Mouse (Mus musculus): ENCODE data around the gene Cir1. TPM values are rescaled to one million over a fixed set of nuclear protein-coding genes. Genes with fewer than 3 reads are reported as not detected.

Gene Cir1
- total and polyA plus RNA-seq, 3 experiments: 3.8 to 14.3 (median 5.2) TPM

DNA sequence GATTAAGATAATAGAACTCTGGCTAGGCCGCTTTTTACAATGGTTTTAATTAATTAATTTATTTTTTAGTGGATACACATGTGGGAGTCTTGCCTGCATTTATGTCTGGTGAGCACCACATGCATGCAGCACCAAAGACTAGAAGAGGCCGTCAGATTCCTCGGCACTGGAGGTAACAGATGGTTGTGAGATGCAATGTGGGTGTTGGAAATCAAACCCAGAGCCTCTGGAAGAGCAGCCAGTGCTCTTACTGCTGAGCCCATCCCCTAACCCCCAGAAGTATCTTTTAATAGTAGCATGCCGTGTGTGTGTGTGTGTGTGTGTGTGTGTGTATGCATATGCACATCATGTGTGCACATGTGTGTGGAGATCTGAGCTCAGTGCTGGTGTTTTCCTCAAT is 32.7 kb upstream of the Cir1 start:
- Histone ChIP-seq H3K79me2 (replicated peaks; ENCODE audit: control insufficient read depth, extremely low read depth, insufficient read depth, poor library complexity, severe bottlenecking) (no peaks in the 10 kb centered on the region), H3K4me1 (ENCODE audit: control insufficient read depth in 1 of 2, insufficient read depth in 2 of 2) (peaks cover 0 to 5% of the 10 kb centered on the region in 2 experiments; a peak in 1 of 4 replicates), H3K36me3 (replicated peaks in 1 of 2; ENCODE audit: control insufficient read depth in 1 of 2, insufficient read depth in 1 of 2, low read length in 1 of 2) (peaks cover 0 to 2% of the 10 kb centered on the region in 2 experiments), H3K9me3 (replicated peaks; ENCODE audit: low read length) (no peaks in the 10 kb centered on the region), H3K27ac (ENCODE audit: insufficient read depth, low read depth) (no peak overlapping the region), H3K4me3 (replicated peaks in 1 of 3; ENCODE audit: low read depth in 2 of 3, low read length in 2 of 3, poor library complexity in 1 of 3) (no peak overlapping the region), H3K9ac (ENCODE audit: insufficient read depth, low read depth) (no peak overlapping the region), H3K27me3 (replicated peaks) (no peaks in the 10 kb centered on the region), H3K4me2 (ENCODE audit: insufficient read depth, low read depth, poor library complexity, severe bottlenecking) (no peak overlapping the region)
- dilution Hi-C loops (cut with MboI; ENCODE audit: extremely low pct_ligation_motif_present, extremely low pct_unique_long_range_greater_than_20kb, low sequenced_read_pairs): no loop called here
- no peak for DNase-seq (ENCODE audit: extremely low read depth)
- in situ Hi-C loops (cut with MboI; ENCODE audit: low pct_ligation_motif_present, low pct_unique_long_range_greater_than_20kb, low sequenced_read_pairs): no loop called here
- TF ChIP-seq ETS1 (conservative IDR thresholded peaks at IDR 0.05; ENCODE audit: low read depth, low read length): no peak
- no peak for TF ChIP-seq MXI1 (IDR thresholded peaks at IDR 0.05; ENCODE audit: low read depth, low read length)
- no peak for TF ChIP-seq CTCF (conservative IDR thresholded peaks at IDR 0.05 in 1 of 2, IDR thresholded peaks at IDR 0.05 in 1 of 2; ENCODE audit: low read depth in 2 of 2, low read length in 2 of 2)
- no peak for TF ChIP-seq SIN3A (IDR thresholded peaks at IDR 0.05; ENCODE audit: low read length)
- no peak for TF ChIP-seq TCF12 (IDR thresholded peaks at IDR 0.05; ENCODE audit: low read depth, low read length)
- no peak for TF ChIP-seq USF2 (conservative IDR thresholded peaks at IDR 0.05; ENCODE audit: low read depth, low read length)
- no peak for TF ChIP-seq MYC (IDR thresholded peaks at IDR 0.05; ENCODE audit: low read depth, low read length)
- TF ChIP-seq HCFC1 (IDR thresholded peaks at IDR 0.05; ENCODE audit: low read depth, low read length): no peak
- no peak for TF ChIP-seq POLR2A (IDR thresholded peaks at IDR 0.05; ENCODE audit: low read depth, low read length)
- no peak for TF ChIP-seq E2F4 (IDR thresholded peaks at IDR 0.05; ENCODE audit: insufficient replicate concordance, low read depth, low read length)
- TF ChIP-seq RAD21 (IDR thresholded peaks at IDR 0.05; ENCODE audit: low read depth, low read length): no peak
- no peak for TF ChIP-seq NELFE (IDR thresholded peaks at IDR 0.05; ENCODE audit: low read depth, low read length)
- no peak for TF ChIP-seq ZMIZ1 (IDR thresholded peaks at IDR 0.05; ENCODE audit: low read depth, low read length)
- TF ChIP-seq USF1 (IDR thresholded peaks at IDR 0.05; ENCODE audit: low read depth, low read length): no peak
- TF ChIP-seq NRF1 (IDR thresholded peaks at IDR 0.05; ENCODE audit: low read depth, low read length): no peak
- TF ChIP-seq KAT2A (IDR thresholded peaks at IDR 0.05; ENCODE audit: insufficient replicate concordance, low read length): no peak
- no peak for TF ChIP-seq ELF1 (IDR thresholded peaks at IDR 0.05; ENCODE audit: low read depth, low read length)
- no peak for TF ChIP-seq JUN (IDR thresholded peaks at IDR 0.05; ENCODE audit: insufficient read depth, low read depth, low read length)
- TF ChIP-seq BHLHE40 (IDR thresholded peaks at IDR 0.05; ENCODE audit: low read depth, low read length): no peak
- TF ChIP-seq EP300 (IDR thresholded peaks at IDR 0.05; ENCODE audit: low read length): no peak

DNA sequence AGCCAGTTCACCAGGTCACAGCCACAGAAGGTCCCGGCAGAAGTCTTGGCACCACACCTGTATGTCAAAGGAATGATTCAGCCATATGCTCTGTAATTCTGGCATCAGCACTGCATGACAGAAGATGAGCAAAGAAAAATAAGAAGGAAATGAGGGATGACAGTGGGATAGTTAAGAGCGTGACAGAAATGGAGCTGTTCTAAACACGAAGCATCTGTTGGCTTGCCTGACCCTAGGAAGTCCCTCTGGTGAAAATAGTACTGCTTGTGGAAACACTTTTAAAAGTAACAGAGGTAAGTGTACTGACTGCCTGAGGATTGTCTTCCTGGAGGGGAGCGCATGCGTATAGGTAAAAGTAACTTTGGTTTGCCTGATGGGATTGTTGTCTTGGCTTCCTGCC is 31.2 kb upstream of the Cir1 start:
- DNase-seq (ENCODE audit: extremely low read depth): no peak
- dilution Hi-C loops (cut with MboI; ENCODE audit: extremely low pct_ligation_motif_present, extremely low pct_unique_long_range_greater_than_20kb, low sequenced_read_pairs): no loop called here
- H3K4me1 ChIP-seq (ENCODE audit: control insufficient read depth in 1 of 2, insufficient read depth in 2 of 2): peaks cover 0 to 5% of the 10 kb centered on the region in 2 experiments; a peak in 1 of 4 replicates
- no peak overlapping the region for H3K27ac ChIP-seq (ENCODE audit: insufficient read depth, low read depth)
- no peak overlapping the region for H3K9ac ChIP-seq (ENCODE audit: insufficient read depth, low read depth)
- H3K27me3 ChIP-seq (replicated peaks): no peaks in the 10 kb centered on the region
- H3K36me3 ChIP-seq (replicated peaks in 1 of 2; ENCODE audit: control insufficient read depth in 1 of 2, insufficient read depth in 1 of 2, low read length in 1 of 2): peaks cover 0 to 2% of the 10 kb centered on the region in 2 experiments
- no peaks in the 10 kb centered on the region for H3K9me3 ChIP-seq (replicated peaks; ENCODE audit: low read length)
- H3K4me2 ChIP-seq (ENCODE audit: insufficient read depth, low read depth, poor library complexity, severe bottlenecking): no peak overlapping the region
- no peak overlapping the region for H3K4me3 ChIP-seq (replicated peaks in 1 of 3; ENCODE audit: low read depth in 2 of 3, low read length in 2 of 3, poor library complexity in 1 of 3)
- TF ChIP-seq JUND (conservative IDR thresholded peaks at IDR 0.05; ENCODE audit: low read depth, low read length): no peak
- TF ChIP-seq MXI1 (IDR thresholded peaks at IDR 0.05; ENCODE audit: low read depth, low read length): no peak
- no peak for TF ChIP-seq JUN (IDR thresholded peaks at IDR 0.05; ENCODE audit: insufficient read depth, low read depth, low read length)
- TF ChIP-seq ZC3H11A (IDR thresholded peaks at IDR 0.05; ENCODE audit: low read depth, low read length): no peak
- TF ChIP-seq KAT2A (IDR thresholded peaks at IDR 0.05; ENCODE audit: insufficient replicate concordance, low read length): no peak
- TF ChIP-seq NELFE (IDR thresholded peaks at IDR 0.05; ENCODE audit: low read depth, low read length): no peak
- TF ChIP-seq ELF1 (IDR thresholded peaks at IDR 0.05; ENCODE audit: low read depth, low read length): no peak
- in situ Hi-C loops (cut with MboI; ENCODE audit: low pct_ligation_motif_present, low pct_unique_long_range_greater_than_20kb, low sequenced_read_pairs): no loop called here
- H3K79me2 ChIP-seq (replicated peaks; ENCODE audit: control insufficient read depth, extremely low read depth, insufficient read depth, poor library complexity, severe bottlenecking): no peaks in the 10 kb centered on the region

Data from CH12.LX (cell line).